Mouse (Mus musculus): ENCODE measurements at regions not wholly inside any gene's neighbourhood (a gene's known extent, or its start where the extent isn't known, plus 50 kb on each side); places are given as distances from the start of the nearest gene placed in this dataset.
A peak's percentile ranks its signal among the peaks of the same experiment; 100 is the strongest.

- DNase-seq (ENCODE audit: inconsistent age in 2 of 2, low spot score in 1 of 2): no peak
These were observed 276.2 kb upstream of the 1700056E22Rik start for GRCm38 (mm10) chr1:184310185-184310815.

- no peak for DNase-seq (ENCODE audit: inconsistent age in 2 of 2, low spot score in 1 of 2)
These were observed 270.7 kb upstream of the 1700056E22Rik start for GRCm38 (mm10) chr1:184304813-184305212.

- no peak for DNase-seq (ENCODE audit: inconsistent age in 2 of 2, low spot score in 1 of 2)
These were observed 270.1 kb upstream of the 1700056E22Rik start for GRCm38 (mm10) chr1:184304204-184304603.

GRCm38 (mm10) chr1:184298701-184299100, 264.6 kb upstream of the 1700056E22Rik start:
- DNase-seq (ENCODE audit: inconsistent age in 2 of 2, low spot score in 1 of 2): no peak

GRCm38 (mm10) chr1:184297001-184297740, 263.1 kb upstream of the 1700056E22Rik start:
- peak in 1 of 2 experiments; percentile 41 for DNase-seq (ENCODE audit: inconsistent age in 2 of 2, low spot score in 1 of 2)

- peak in 1 of 2 experiments; percentile 15 for DNase-seq (ENCODE audit: inconsistent age in 2 of 2, low spot score in 1 of 2)
These were observed 257.0 kb upstream of the 1700056E22Rik start for GRCm38 (mm10) chr1:184291129-184291528.

- DNase-seq (ENCODE audit: inconsistent age in 2 of 2, low spot score in 1 of 2): peak; percentile 65 to 84
These were observed 255.8 kb upstream of the 1700056E22Rik start for GRCm38 (mm10) chr1:184289733-184290416.

- DNase-seq (ENCODE audit: inconsistent age in 2 of 2, low spot score in 1 of 2): no peak
These were observed 247.7 kb upstream of the 1700056E22Rik start for GRCm38 (mm10) chr1:184281768-184282167.

- DNase-seq (ENCODE audit: inconsistent age in 2 of 2, low spot score in 1 of 2): peak in 1 of 2 experiments; percentile 29
These were observed 245.2 kb upstream of the 1700056E22Rik start for GRCm38 (mm10) chr1:184279263-184279662.

GRCm38 (mm10) chr1:184277001-184277400, 242.9 kb upstream of the 1700056E22Rik start:
- DNase-seq (ENCODE audit: inconsistent age in 2 of 2, low spot score in 1 of 2): no peak

- DNase-seq (ENCODE audit: inconsistent age in 2 of 2, low spot score in 1 of 2): peak; percentile 5 to 59
These were observed 241.8 kb upstream of the 1700056E22Rik start for GRCm38 (mm10) chr1:184275877-184276276.

GRCm38 (mm10) chr1:184275396-184275795, 241.3 kb upstream of the 1700056E22Rik start:
- DNase-seq (ENCODE audit: inconsistent age in 2 of 2, low spot score in 1 of 2): no peak

GRCm38 (mm10) chr1:184274704-184275103, 240.6 kb upstream of the 1700056E22Rik start:
- DNase-seq (ENCODE audit: inconsistent age in 2 of 2, low spot score in 1 of 2): no peak

- no peak for DNase-seq (ENCODE audit: inconsistent age in 2 of 2, low spot score in 1 of 2)
These were observed 239.6 kb upstream of the 1700056E22Rik start for GRCm38 (mm10) chr1:184273722-184274121.

GRCm38 (mm10) chr1:184271254-184271653, 237.2 kb upstream of the 1700056E22Rik start:
- no peak for DNase-seq (ENCODE audit: inconsistent age in 2 of 2, low spot score in 1 of 2)

GRCm38 (mm10) chr1:184266051-184266450, 231.9 kb upstream of the 1700056E22Rik start:
- DNase-seq (ENCODE audit: inconsistent age in 2 of 2, low spot score in 1 of 2): peak; percentile 33 to 83

GRCm38 (mm10) chr1:184262975-184263374, 228.9 kb upstream of the 1700056E22Rik start:
- DNase-seq (ENCODE audit: inconsistent age in 2 of 2, low spot score in 1 of 2): no peak

- DNase-seq (ENCODE audit: inconsistent age in 2 of 2, low spot score in 1 of 2): no peak
These were observed 227.3 kb upstream of the 1700056E22Rik start for GRCm38 (mm10) chr1:184261385-184261727.

GRCm38 (mm10) chr1:184260722-184261384, 226.8 kb upstream of the 1700056E22Rik start:
- DNase-seq (ENCODE audit: inconsistent age in 2 of 2, low spot score in 1 of 2): no peak

- no peak for DNase-seq (ENCODE audit: inconsistent age in 2 of 2, low spot score in 1 of 2)
These were observed 225.8 kb upstream of the 1700056E22Rik start for GRCm38 (mm10) chr1:184259853-184260252.

GRCm38 (mm10) chr1:184257356-184257755, 223.3 kb upstream of the 1700056E22Rik start:
- no peak for DNase-seq (ENCODE audit: inconsistent age in 2 of 2, low spot score in 1 of 2)
